In genomic region chr19:56721387-56722211, GRCm38 (mm10) we compare ENCODE assay signal across 8 mouse cellular contexts. TPM values are rescaled to one million over a fixed set of nuclear protein-coding genes. Genes with fewer than 3 reads are reported as not detected.
DNase-seq lines count a peak whose midpoint lies in the region; ATAC-seq and TF ChIP-seq lines count a peak whose summit lies in the region.

TSS of gene Adrb1 (plus strand) at chr19:56722199.

- peak within 1 kb of the TSS; percentile 53 for H3K9ac ChIP-seq in embryonic facial prominence, embryonic 12.5 days
- peak within 1 kb of the TSS; percentile 80 for H3K9ac ChIP-seq in heart, embryonic 11.5 days (ENCODE audit: low read depth, low read length)
- peak within 1 kb of the TSS; percentile 44 for H3K9ac ChIP-seq in kidney, postnatal 0 days (ENCODE audit: low read depth, low read length)
- peak within 1 kb of the TSS; percentile 40; the same call in 1 of the 2 replicates for H3K9ac ChIP-seq in liver, embryonic 11.5 days (ENCODE audit: low read depth, low read length)
- peak within 1 kb of the TSS; percentile 67 for H3K9ac ChIP-seq in midbrain, postnatal 0 days (replicated peaks; ENCODE audit: low read length, poor library complexity, severe bottlenecking)

- H3K27ac ChIP-seq in embryonic facial prominence, embryonic 12.5 days = no peak within 1 kb of the TSS
- 0 out of 2 replicates have a peak within 1 kb of the TSS, but pooled peaks have one; percentile 35 for H3K27ac ChIP-seq in heart, embryonic 11.5 days (ENCODE audit: low read depth, low read length)
- H3K27ac ChIP-seq in kidney, postnatal 0 days = no peak within 1 kb of the TSS
- H3K27ac ChIP-seq in liver, embryonic 11.5 days (ENCODE audit: low read depth, low read length) = no peak within 1 kb of the TSS
- no peak within 1 kb of the TSS for H3K27ac ChIP-seq in midbrain, postnatal 0 days (ENCODE audit: low read depth, low read length)

- H3K4me2 ChIP-seq in embryonic facial prominence, embryonic 12.5 days (replicated peaks) = peak within 1 kb of the TSS; percentile 99
- H3K4me2 ChIP-seq in heart, embryonic 11.5 days = peak within 1 kb of the TSS; percentile 79
- peak within 1 kb of the TSS; percentile 83 for H3K4me2 ChIP-seq in kidney, postnatal 0 days (ENCODE audit: low read length)
- H3K4me2 ChIP-seq in liver, embryonic 11.5 days = peak within 1 kb of the TSS; percentile 75
- H3K4me2 ChIP-seq in midbrain, postnatal 0 days (ENCODE audit: low read depth, low read length, poor library complexity, severe bottlenecking) = peak within 1 kb of the TSS; percentile 96

- H3K36me3 ChIP-seq in embryonic facial prominence, embryonic 12.5 days = no peaks in the 10 kb centered on the region
- no peaks in the 10 kb centered on the region for H3K36me3 ChIP-seq in heart, embryonic 11.5 days (ENCODE audit: control insufficient read depth, insufficient read depth, low read length)
- H3K36me3 ChIP-seq in kidney, postnatal 0 days (ENCODE audit: insufficient read depth, low read length) = no peaks in the 10 kb centered on the region
- H3K36me3 ChIP-seq in liver, embryonic 11.5 days (ENCODE audit: control insufficient read depth, insufficient read depth, low read length) = no peaks in the 10 kb centered on the region
- no peaks in the 10 kb centered on the region for H3K36me3 ChIP-seq in midbrain, postnatal 0 days (ENCODE audit: insufficient read depth, low read length)

- ATAC-seq in embryonic facial prominence, embryonic 12.5 days (ENCODE audit: insufficient number of reproducible peaks, insufficient read depth, low FRiP score, low TSS enrichment) = 0 out of 2 replicates have a peak, but pooled peaks have one; percentile 13
- ATAC-seq in heart, embryonic 11.5 days (replicated peaks; ENCODE audit: insufficient number of reproducible peaks, low FRiP score, low TSS enrichment) = peak; percentile 55
- ATAC-seq in kidney, postnatal 0 days (replicated peaks; ENCODE audit: low FRiP score, low read depth) = peak; percentile 55
- ATAC-seq in liver, embryonic 11.5 days (replicated peaks; ENCODE audit: low FRiP score) = no peak; the same call in 1 of the 2 replicates
- ATAC-seq in midbrain, postnatal 0 days (ENCODE audit: low FRiP score) = peak; percentile 83

- peaks cover 72% of the 10 kb centered on the region for H3K27me3 ChIP-seq in embryonic facial prominence, embryonic 12.5 days
- peaks cover 46% of the 10 kb centered on the region for H3K27me3 ChIP-seq in heart, embryonic 11.5 days (ENCODE audit: control insufficient read depth, insufficient read depth, low read length)
- peaks cover 67% of the 10 kb centered on the region for H3K27me3 ChIP-seq in kidney, postnatal 0 days (ENCODE audit: insufficient read depth, low read length)
- peaks cover 76% of the 10 kb centered on the region for H3K27me3 ChIP-seq in liver, embryonic 11.5 days (replicated peaks; ENCODE audit: control insufficient read depth, insufficient read depth, low read length)
- H3K27me3 ChIP-seq in midbrain, postnatal 0 days (ENCODE audit: insufficient read depth, low read length) = peaks cover 30% of the 10 kb centered on the region

- H3K4me1 ChIP-seq in embryonic facial prominence, embryonic 12.5 days = peaks cover 31% of the 10 kb centered on the region
- H3K4me1 ChIP-seq in heart, embryonic 11.5 days (ENCODE audit: control insufficient read depth, insufficient read depth, low read length) = peaks cover 21% of the 10 kb centered on the region
- peaks cover 22% of the 10 kb centered on the region; the same call in 1 of the 2 replicates for H3K4me1 ChIP-seq in kidney, postnatal 0 days (replicated peaks; ENCODE audit: insufficient read depth, low read length)
- peaks cover 13% of the 10 kb centered on the region for H3K4me1 ChIP-seq in liver, embryonic 11.5 days (replicated peaks; ENCODE audit: control insufficient read depth, insufficient read depth, low read length)
- H3K4me1 ChIP-seq in midbrain, postnatal 0 days (ENCODE audit: insufficient read depth, low read length) = no peaks in the 10 kb centered on the region

- DNase-seq in ovary, adult 18-20 months (ENCODE audit: low spot score) = peak; percentile 34
- no peak for DNase-seq in ovary, postnatal 10 days (ENCODE audit: low spot score)
- peak; percentile 51 for DNase-seq in kidney, postnatal 0 days (ENCODE audit: low spot score)
- peak; percentile 50 for DNase-seq in liver, embryonic 11.5 days (ENCODE audit: low spot score)
- DNase-seq in midbrain, postnatal 0 days (ENCODE audit: low spot score) = peak; percentile 77
- DNase-seq in thymus, adult 18-20 months = peak; percentile 9 to 22

- TF ChIP-seq CTCF in kidney, postnatal 0 days (IDR thresholded peaks at IDR 0.05; ENCODE audit: low read depth) = no peak
- peak; percentile 45 for TF ChIP-seq CTCF in midbrain, postnatal 0 days (IDR thresholded peaks at IDR 0.05)

- peak within 1 kb of the TSS; percentile 61 for H3K4me3 ChIP-seq in embryonic facial prominence, embryonic 12.5 days
- H3K4me3 ChIP-seq in heart, embryonic 11.5 days (ENCODE audit: low read depth, low read length) = peak within 1 kb of the TSS; percentile 62
- H3K4me3 ChIP-seq in kidney, postnatal 0 days (replicated peaks; ENCODE audit: low read depth, low read length) = peak within 1 kb of the TSS; percentile 49
- peak within 1 kb of the TSS; percentile 52 for H3K4me3 ChIP-seq in liver, embryonic 11.5 days (ENCODE audit: low read depth, low read length)
- peak within 1 kb of the TSS; percentile 58 for H3K4me3 ChIP-seq in midbrain, postnatal 0 days (ENCODE audit: low read depth, low read length)

- under 1% methylated on average over 43 of the region's 63 CpGs for WGBS in embryonic facial prominence, embryonic 12.5 days
- under 1% methylated on average over 35 of the region's 63 CpGs for WGBS in heart, embryonic 11.5 days (ENCODE audit: insufficient replicate concordance)
- WGBS in kidney, postnatal 0 days = under 1% methylated on average over 37 of the region's 63 CpGs
- WGBS in liver, embryonic 11.5 days = under 1% methylated on average over 46 of the region's 63 CpGs
- WGBS in midbrain, postnatal 0 days = under 1% methylated on average over 34 of the region's 63 CpGs

- H3K9me3 ChIP-seq in embryonic facial prominence, embryonic 12.5 days = no peaks in the 10 kb centered on the region
- H3K9me3 ChIP-seq in heart, embryonic 11.5 days (replicated peaks; ENCODE audit: control insufficient read depth, low read length) = no peaks in the 10 kb centered on the region
- no peaks in the 10 kb centered on the region for H3K9me3 ChIP-seq in kidney, postnatal 0 days (replicated peaks; ENCODE audit: low read length)
- no peaks in the 10 kb centered on the region for H3K9me3 ChIP-seq in liver, embryonic 11.5 days (ENCODE audit: control insufficient read depth, low read length)
- H3K9me3 ChIP-seq in midbrain, postnatal 0 days (ENCODE audit: low read length) = no peaks in the 10 kb centered on the region

RNA-seq across cellular contexts. Expression of gene Adrb1, which starts in this region (rescaled TPM):
- polyA plus RNA-seq in embryonic facial prominence, embryonic 12.5 days (2016; fragmentation: Nextera tagmentation; extraction: Ambion mirVana) = 1.2 and 1.5 TPM in 2 replicates
- 1.5 and 1.8 TPM in 2 replicates for polyA plus RNA-seq in heart, embryonic 11.5 days (2014; fragmentation: Nextera tagmentation; extraction: Ambion mirVana)
- polyA plus RNA-seq in kidney, postnatal 0 days (2015; fragmentation: Nextera tagmentation; extraction: Ambion mirVana) = 0.37 and 0.55 TPM in 2 replicates
- 0.34 and 0.35 TPM in 2 replicates for polyA plus RNA-seq in liver, embryonic 11.5 days (2014; fragmentation: Nextera tagmentation; extraction: Ambion mirVana)
- total RNA-seq in midbrain, postnatal 0 days (2014; rRNA removed) = 5.1 and 7.6 TPM in 2 replicates
- polyA plus RNA-seq in midbrain, postnatal 0 days (2015; fragmentation: Nextera tagmentation; extraction: Ambion mirVana) = 2.0 and 2.9 TPM in 2 replicates

Comparison
In these comparisons a context has a peak if more than half of its experiments do, and no peak if none do; other contexts are left out.
1. Peak in DNase-seq, ATAC-seq, H3K4me3 ChIP-seq, H3K9ac ChIP-seq and H3K4me2 ChIP-seq in kidney, postnatal 0 days; RNA of the gene not detected or under 1 TPM.
2. Peak in DNase-seq, H3K4me3 ChIP-seq, H3K9ac ChIP-seq and H3K4me2 ChIP-seq in liver, embryonic 11.5 days; RNA of the gene not detected or under 1 TPM.